Mouse (Mus musculus): ENCODE data around the gene Casq1.

DNA sequence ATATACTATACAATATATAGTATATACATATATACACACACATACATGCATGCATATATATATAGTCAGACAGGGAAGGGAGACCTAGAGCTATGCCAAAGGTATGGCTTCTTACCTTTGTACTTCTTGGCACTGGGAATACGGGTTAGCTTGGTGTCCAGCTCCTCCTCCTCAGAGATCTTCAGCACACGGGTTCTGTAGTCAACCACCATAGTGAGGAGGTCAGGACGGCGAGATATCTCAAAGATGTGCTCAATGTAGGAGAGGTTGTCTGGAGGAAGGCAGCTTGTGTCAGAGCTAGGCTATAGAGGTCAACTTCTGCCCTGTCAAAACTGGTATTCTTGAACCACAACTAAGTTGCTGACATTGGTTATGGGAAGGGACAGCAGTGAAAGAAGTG, 20.7 kb downstream of the Casq1 start:
- no peak for TF ChIP-seq POLR2A (IDR thresholded peaks at IDR 0.05; ENCODE audit: insufficient read depth, low read length)
- no peak for TF ChIP-seq CTCF (IDR thresholded peaks at IDR 0.05; ENCODE audit: low read depth, low read length)
- TF ChIP-seq EP300 (IDR thresholded peaks at IDR 0.05; ENCODE audit: insufficient read depth, low read depth, low read length): no peak
